Mouse (Mus musculus) myocyte (in vitro differentiated cells): ENCODE results near the gene Dennd1a. TPM values are rescaled to one million over a fixed set of nuclear protein-coding genes. Genes with fewer than 3 reads are reported as not detected.

ENCODE experiments used
- H3K27me3 ChIP-seq: one replicate; pipeline ENCODE4 v1.6.1; 2011; ENCODE audit not compliant: control insufficient read depth, insufficient read depth, insufficient read length
- H3K36me3 ChIP-seq: one replicate; pipeline ENCODE4 v1.6.1; 2011; ENCODE audit not compliant: control insufficient read depth, insufficient read depth
- H3K4me2 ChIP-seq: one replicate; pipeline ENCODE4 v1.6.1; 2011; ENCODE audit warnings: low read depth, control low read depth
- H3K4me3 ChIP-seq: one replicate; pipeline ENCODE4 v1.5.1; 2011; ENCODE audit warnings: mild to moderate bottlenecking, control low read depth, moderate library complexity
- H3K79me2 ChIP-seq: one replicate; pipeline ENCODE4 v1.6.1; 2011; ENCODE audit not compliant: control insufficient read depth, insufficient read depth
- H3ac ChIP-seq: one replicate; pipeline ENCODE4 v1.6.1; 2011; ENCODE audit not compliant: control insufficient read depth, insufficient read length
- CEBPB ChIP-seq: IDR thresholded peaks from 2 replicates; pipeline ENCODE4 v1.6.1; 2011; ENCODE audit warnings: mild to moderate bottlenecking, moderate library complexity; ENCODE audit not compliant: poor library complexity, insufficient read depth, severe bottlenecking
- E2F4 ChIP-seq: IDR thresholded peaks from one replicate; pipeline ENCODE4 v1.6.1; 2011; ENCODE audit warnings: mild to moderate bottlenecking, control low read depth, moderate library complexity; ENCODE audit not compliant: insufficient read depth
- MAX ChIP-seq: IDR thresholded peaks from one replicate; pipeline ENCODE4 v1.6.1; 2011; ENCODE audit warnings: low read depth, mild to moderate bottlenecking, control low read depth
- MYOD1 ChIP-seq, 3 experiments: IDR thresholded peaks; one replicate each; pipeline ENCODE4 v1.6.1; 2011; ENCODE audit warnings: control low read depth in 2 of 3, low read depth in 2 of 3, mild to moderate bottlenecking in 2 of 3, moderate library complexity in 1 of 3; ENCODE audit not compliant: insufficient read length in 2 of 3, control insufficient read depth in 1 of 3
- MYOG ChIP-seq, 3 experiments: IDR thresholded peaks; one replicate each; pipeline ENCODE4 v1.6.1; 2011; ENCODE audit warnings: control low read depth in 2 of 3, low read depth in 2 of 3, mild to moderate bottlenecking in 2 of 3; ENCODE audit not compliant: insufficient read length in 2 of 3, control insufficient read depth in 1 of 3, insufficient read depth in 1 of 3
- POLR2A ChIP-seq: IDR thresholded peaks from one replicate; pipeline ENCODE4 v1.6.1; 2011; ENCODE audit warnings: low read depth, mild to moderate bottlenecking, control low read depth, moderate library complexity; ENCODE audit not compliant: insufficient read length
- POLR2AphosphoS2 ChIP-seq: IDR thresholded peaks from one replicate; pipeline ENCODE4 v1.6.1; 2011; ENCODE audit warnings: low read depth, control low read depth; ENCODE audit not compliant: insufficient read length
- REST ChIP-seq: IDR thresholded peaks from one replicate; pipeline ENCODE4 v1.6.1; 2011; ENCODE audit warnings: mild to moderate bottlenecking, control low read depth, moderate library complexity; ENCODE audit not compliant: insufficient read depth, insufficient read length
- SRF ChIP-seq: IDR thresholded peaks from one replicate; pipeline ENCODE4 v1.6.1; 2011; ENCODE audit warnings: low read depth; ENCODE audit not compliant: control insufficient read depth, insufficient read length
- TCF12 ChIP-seq: IDR thresholded peaks from one replicate; pipeline ENCODE4 v1.6.1; 2011; ENCODE audit warnings: mild to moderate bottlenecking, control low read depth; ENCODE audit not compliant: poor library complexity, insufficient read depth, severe bottlenecking
- TCF3 ChIP-seq: IDR thresholded peaks from one replicate; pipeline ENCODE4 v1.6.1; 2011; ENCODE audit warnings: low read depth, control low read depth; ENCODE audit not compliant: insufficient read length
- USF1 ChIP-seq: IDR thresholded peaks from one replicate; pipeline ENCODE4 v1.6.1; 2011; ENCODE audit warnings: low read depth, mild to moderate bottlenecking, control low read depth, moderate library complexity
- polyA plus RNA-seq: library from polyadenylated mRNA; unstranded; fragments of >200 nt; fragmentation: generic; extraction: Trizol; gene quantifications from one replicate; pipeline ENCODE4 v1.2.1, GENCODE M21; 2012; ENCODE audit warnings: missing spikeins

Dennd1a gene
- polyA plus RNA-seq, 1 experiment, result 11.3 TPM

DNA sequence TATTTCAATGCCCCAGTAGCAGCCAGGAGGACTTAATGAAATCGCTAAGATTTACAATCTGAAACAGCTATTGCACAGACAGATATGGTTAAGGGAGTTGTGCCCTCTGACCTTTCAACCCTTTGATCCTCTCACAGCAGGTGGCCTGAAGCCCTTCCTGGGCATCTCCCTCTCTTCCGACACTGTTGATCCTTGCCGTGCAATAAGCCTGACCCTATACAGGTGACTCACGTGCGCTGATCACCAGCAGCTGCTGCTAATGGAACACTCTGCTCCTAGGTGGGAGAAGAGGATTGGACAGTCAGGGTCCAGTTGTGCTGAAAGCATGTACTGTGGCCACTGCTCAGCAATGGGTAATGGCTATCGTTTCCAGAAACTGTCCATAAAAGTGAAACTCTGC is 314.6 kb downstream of the Dennd1a start:
- H3K36me3 ChIP-seq, result no peaks in the 10 kb centered on the region
- no peaks in the 10 kb centered on the region for H3K27me3 ChIP-seq
- H3K79me2 ChIP-seq, result no peaks in the 10 kb centered on the region
- H3K4me2 ChIP-seq, result no peak overlapping the region
- H3ac ChIP-seq, result no peak overlapping the region
- no peak overlapping the region for H3K4me3 ChIP-seq
- TF ChIP-seq MYOG (IDR thresholded peaks at IDR 0.05; ENCODE audit: control insufficient read depth in 1 of 3, insufficient read depth in 1 of 3, insufficient read length in 2 of 3, low read depth in 2 of 3), result no peak

DNA sequence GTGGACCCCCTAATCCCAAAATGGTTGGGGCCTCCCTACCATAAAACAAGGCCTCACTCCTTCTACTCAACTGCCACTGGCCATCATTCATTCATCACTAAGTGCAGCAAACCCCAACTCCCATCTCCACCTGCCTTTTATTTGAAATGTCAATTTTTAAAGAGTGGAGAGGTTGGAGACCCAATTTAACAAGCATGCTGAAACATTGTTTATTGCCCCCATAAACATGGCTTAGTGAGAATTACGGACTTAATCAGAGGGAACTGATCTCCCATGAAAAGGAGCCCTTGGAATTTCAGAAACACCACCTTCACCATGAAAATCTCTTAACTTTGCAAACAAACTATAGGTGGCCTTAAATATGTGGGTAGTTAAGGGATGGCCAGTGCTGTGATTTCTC is 315.5 kb downstream of the Dennd1a start:
- TF ChIP-seq MYOG (IDR thresholded peaks at IDR 0.05; ENCODE audit: control insufficient read depth in 1 of 3, insufficient read depth in 1 of 3, insufficient read length in 2 of 3, low read depth in 2 of 3) (no peak), POLR2AphosphoS2 (no peak), MYOD1 (IDR thresholded peaks at IDR 0.05; ENCODE audit: control insufficient read depth in 1 of 3, insufficient read length in 2 of 3, low read depth in 2 of 3) (no peak), E2F4 (no peak), CEBPB (no peak), POLR2A (no peak), SRF (no peak), MAX (no peak), TCF12 (no peak), USF1 (no peak), TCF3 (no peak), REST (no peak)
- Histone ChIP-seq H3K4me3 (no peak overlapping the region), H3K79me2 (no peaks in the 10 kb centered on the region), H3ac (no peak overlapping the region), H3K36me3 (no peaks in the 10 kb centered on the region), H3K27me3 (no peaks in the 10 kb centered on the region), H3K4me2 (no peak overlapping the region)

DNA sequence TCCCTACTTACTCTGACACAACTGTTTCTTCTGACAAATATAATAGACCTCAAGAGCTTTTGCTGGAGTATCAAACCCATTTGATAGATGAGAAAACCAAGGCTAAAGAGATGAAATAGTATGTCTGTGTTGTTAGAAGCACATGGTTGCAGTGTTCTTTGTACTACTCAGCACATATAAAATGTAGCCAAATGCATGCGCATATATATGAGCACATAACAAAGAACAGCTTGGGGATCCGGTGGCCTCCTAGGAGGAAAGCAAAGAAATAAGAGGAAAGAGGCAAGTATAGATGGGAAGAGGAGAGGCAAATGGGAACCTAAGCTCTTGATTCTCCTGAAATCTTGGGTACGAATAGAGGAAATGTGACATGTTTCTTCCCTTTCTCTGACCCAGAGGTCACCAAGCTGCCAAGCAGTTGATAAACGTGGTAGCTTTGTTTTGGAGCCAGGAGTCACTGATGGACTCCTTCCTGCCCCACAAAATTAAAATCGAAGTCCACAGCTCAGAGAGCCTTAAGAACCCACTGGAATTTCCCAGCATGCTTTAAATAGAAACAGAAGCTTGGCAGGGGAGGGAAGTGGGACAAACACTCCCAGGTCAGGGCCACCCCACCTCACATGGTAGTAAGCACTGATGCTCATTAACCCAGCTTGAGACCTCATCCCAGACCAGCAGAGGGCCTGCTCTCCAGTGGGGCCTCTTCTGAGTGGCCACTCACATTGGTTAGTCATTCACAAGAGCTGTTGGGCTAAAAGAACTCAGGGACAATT is 317.3 kb downstream of the Dennd1a start:
- Histone ChIP-seq H3K27me3 (no peaks in the 10 kb centered on the region), H3K4me3 (no peak overlapping the region), H3K36me3 (no peaks in the 10 kb centered on the region), H3K79me2 (no peaks in the 10 kb centered on the region), H3ac (no peak overlapping the region), H3K4me2 (no peak overlapping the region)
- TF ChIP-seq MYOG (IDR thresholded peaks at IDR 0.05; ENCODE audit: control insufficient read depth in 1 of 3, insufficient read depth in 1 of 3, insufficient read length in 2 of 3, low read depth in 2 of 3), result no peak
- no peak for TF ChIP-seq POLR2AphosphoS2
- TF ChIP-seq TCF3, result no peak
- TF ChIP-seq POLR2A, result no peak
- TF ChIP-seq TCF12, result no peak
- TF ChIP-seq CEBPB, result no peak
- TF ChIP-seq REST, result no peak
- TF ChIP-seq MAX, result no peak
- no peak for TF ChIP-seq USF1
- TF ChIP-seq MYOD1 (IDR thresholded peaks at IDR 0.05; ENCODE audit: control insufficient read depth in 1 of 3, insufficient read length in 2 of 3, low read depth in 2 of 3), result no peak
- TF ChIP-seq SRF, result no peak
- TF ChIP-seq E2F4, result no peak

DNA sequence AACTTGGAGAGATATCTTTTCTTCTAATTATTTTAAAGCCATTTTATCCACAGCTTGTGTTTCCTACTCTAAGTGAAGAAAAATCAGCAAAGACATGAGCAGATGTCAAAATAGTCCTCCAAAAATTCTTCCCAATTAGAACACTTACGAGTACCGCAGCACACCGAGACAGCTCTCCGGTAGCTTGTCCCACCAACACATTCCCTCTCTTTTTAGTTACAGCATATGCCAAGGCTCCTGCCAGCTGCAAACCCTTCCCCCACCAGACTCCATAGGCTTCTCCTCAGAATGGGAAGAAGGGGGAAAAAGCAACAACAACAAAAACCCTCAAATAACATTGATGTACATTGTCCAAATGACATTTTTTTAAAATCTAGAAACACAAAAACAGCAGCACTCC is 322.7 kb downstream of the Dennd1a start:
- no peak overlapping the region for H3K4me3 ChIP-seq
- no peaks in the 10 kb centered on the region for H3K36me3 ChIP-seq
- no peak overlapping the region for H3K4me2 ChIP-seq
- no peak overlapping the region for H3ac ChIP-seq
- H3K27me3 ChIP-seq, result no peaks in the 10 kb centered on the region
- TF ChIP-seq SRF (no peak), POLR2AphosphoS2 (no peak), USF1 (no peak), MYOD1 (IDR thresholded peaks at IDR 0.05; ENCODE audit: control insufficient read depth in 1 of 3, insufficient read length in 2 of 3, low read depth in 2 of 3) (no peak), MAX (no peak), POLR2A (no peak), REST (no peak), MYOG (IDR thresholded peaks at IDR 0.05; ENCODE audit: control insufficient read depth in 1 of 3, insufficient read depth in 1 of 3, insufficient read length in 2 of 3, low read depth in 2 of 3) (no peak), E2F4 (no peak), CEBPB (no peak), TCF12 (no peak), TCF3 (no peak)
- no peaks in the 10 kb centered on the region for H3K79me2 ChIP-seq

DNA sequence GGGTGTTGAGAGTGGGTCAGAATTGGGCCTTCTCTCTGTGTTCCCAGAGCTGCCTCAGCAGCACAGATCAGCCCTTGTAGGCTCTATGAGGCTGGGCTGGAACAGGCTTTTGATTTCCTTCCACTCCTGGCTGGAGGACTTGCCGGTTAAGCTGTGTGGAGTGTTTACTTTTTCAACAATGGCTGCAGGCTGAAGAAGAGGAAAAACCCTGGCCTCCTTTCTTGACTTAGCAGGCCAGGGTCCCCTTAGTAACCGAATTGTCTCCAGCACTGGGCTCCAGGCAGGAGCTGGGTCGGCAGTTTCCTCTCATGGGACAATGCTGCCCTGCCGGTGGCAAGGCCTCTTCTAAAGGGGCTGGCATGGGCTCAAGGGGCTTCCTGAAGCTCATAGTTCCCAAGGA is 323.8 kb downstream of the Dennd1a start:
- Histone ChIP-seq H3K4me3 (no peak overlapping the region), H3K4me2 (no peak overlapping the region)
- TF ChIP-seq CEBPB, result no peak
- TF ChIP-seq POLR2AphosphoS2, result no peak
- no peak for TF ChIP-seq USF1
- no peak for TF ChIP-seq MYOD1 (IDR thresholded peaks at IDR 0.05; ENCODE audit: control insufficient read depth in 1 of 3, insufficient read length in 2 of 3, low read depth in 2 of 3)
- no peak for TF ChIP-seq POLR2A

More for the DNA sequence above, 323.8 kb downstream of the Dennd1a start:
- Histone ChIP-seq H3K27me3 (no peaks in the 10 kb centered on the region), H3ac (no peak overlapping the region), H3K36me3 (no peaks in the 10 kb centered on the region), H3K79me2 (no peaks in the 10 kb centered on the region)
